Mouse (Mus musculus): ENCODE measurements at regions not wholly inside any gene's neighbourhood (a gene's known extent, or its start where the extent isn't known, plus 50 kb on each side); places are given as distances from the start of the nearest gene placed in this dataset.

- Histone ChIP-seq H3K27me3 (replicated peaks) (no peaks in the 10 kb centered on the region), H3K9me3 (replicated peaks) (no peaks in the 10 kb centered on the region), H3K9ac (no peak overlapping the region), H3K27ac (ENCODE audit: poor library complexity, severe bottlenecking) (no peak overlapping the region), H3K4me2 (no peak overlapping the region), H3K36me3 (no peaks in the 10 kb centered on the region), H3K4me3 (no peak overlapping the region), H3K4me1 (replicated peaks) (no peaks in the 10 kb centered on the region)
- 78% methylated on average over 2 of the region's 2 CpGs for WGBS
- ATAC-seq (ENCODE audit: insufficient number of reproducible peaks, low FRiP score) = no peak
Measured at GRCm38 (mm10) chr2:117731253-117731652, 380.4 kb upstream of the Thbs1 start.

- no peaks in the 10 kb centered on the region for H3K27me3 ChIP-seq (replicated peaks)
- peaks cover 8% of the 10 kb centered on the region; the same call in 1 of the 2 replicates for H3K4me1 ChIP-seq (replicated peaks)
- no peak overlapping the region for H3K27ac ChIP-seq (ENCODE audit: poor library complexity, severe bottlenecking)
- H3K9ac ChIP-seq = no peak overlapping the region
- H3K4me2 ChIP-seq = no peak overlapping the region
- no peak overlapping the region for H3K4me3 ChIP-seq
- H3K9me3 ChIP-seq (replicated peaks) = peaks cover 4% of the 10 kb centered on the region; the same call in 1 of the 2 replicates
- ATAC-seq (ENCODE audit: insufficient number of reproducible peaks, low FRiP score) = no peak
- H3K36me3 ChIP-seq = no peaks in the 10 kb centered on the region
Measured at GRCm38 (mm10) chr2:117742413-117742812, 369.3 kb upstream of the Thbs1 start.

GRCm38 (mm10) chr2:117743901-117744300 lies 367.8 kb upstream of the Thbs1 start:
- H3K9ac ChIP-seq = no peak overlapping the region
- WGBS = 62% methylated on average over 1 of the region's 1 CpGs
- no peak overlapping the region for H3K4me3 ChIP-seq
- H3K4me1 ChIP-seq (replicated peaks) = peaks cover 10% of the 10 kb centered on the region
- no peaks in the 10 kb centered on the region for H3K36me3 ChIP-seq
- H3K9me3 ChIP-seq (replicated peaks) = peaks cover 4% of the 10 kb centered on the region; the same call in 1 of the 2 replicates
- no peak overlapping the region for H3K4me2 ChIP-seq
- H3K27me3 ChIP-seq (replicated peaks) = no peaks in the 10 kb centered on the region
- H3K27ac ChIP-seq (ENCODE audit: poor library complexity, severe bottlenecking) = no peak overlapping the region
- no peak for ATAC-seq (ENCODE audit: insufficient number of reproducible peaks, low FRiP score)

- peak overlapping the region; percentile 25; the same call in 1 of the 2 replicates for H3K27ac ChIP-seq (ENCODE audit: poor library complexity, severe bottlenecking)
- peaks cover 4% of the 10 kb centered on the region; the same call in 1 of the 2 replicates for H3K9me3 ChIP-seq (replicated peaks)
- H3K4me2 ChIP-seq = no peak overlapping the region
- no peak overlapping the region for H3K4me3 ChIP-seq
- WGBS = 38% methylated on average over 2 of the region's 2 CpGs
- no peaks in the 10 kb centered on the region for H3K27me3 ChIP-seq (replicated peaks)
- no peak overlapping the region for H3K9ac ChIP-seq
- peaks cover 14% of the 10 kb centered on the region for H3K4me1 ChIP-seq (replicated peaks)
- no peak for ATAC-seq (ENCODE audit: insufficient number of reproducible peaks, low FRiP score)
- no peaks in the 10 kb centered on the region for H3K36me3 ChIP-seq
Measured at GRCm38 (mm10) chr2:117745767-117746166, 365.9 kb upstream of the Thbs1 start.

- H3K27me3 ChIP-seq (replicated peaks) = no peaks in the 10 kb centered on the region
- ATAC-seq (ENCODE audit: insufficient number of reproducible peaks, low FRiP score) = no peak
- H3K4me2 ChIP-seq = no peak overlapping the region
- peaks cover 8% of the 10 kb centered on the region; the same call in 1 of the 2 replicates for H3K9me3 ChIP-seq (replicated peaks)
- no peak overlapping the region for H3K9ac ChIP-seq
- WGBS = 83% methylated on average over 3 of the region's 3 CpGs
- peaks cover 14% of the 10 kb centered on the region for H3K4me1 ChIP-seq (replicated peaks)
- H3K36me3 ChIP-seq = no peaks in the 10 kb centered on the region
- no peak overlapping the region for H3K4me3 ChIP-seq
- H3K27ac ChIP-seq (ENCODE audit: poor library complexity, severe bottlenecking) = no peak overlapping the region
Measured at GRCm38 (mm10) chr2:117747136-117747535, 364.5 kb upstream of the Thbs1 start.

GRCm38 (mm10) chr2:117748892-117749291 lies 362.8 kb upstream of the Thbs1 start:
- Histone ChIP-seq H3K4me3 (no peak overlapping the region), H3K36me3 (no peaks in the 10 kb centered on the region), H3K4me1 (replicated peaks) (peaks cover 12% of the 10 kb centered on the region), H3K27ac (ENCODE audit: poor library complexity, severe bottlenecking) (no peak overlapping the region), H3K27me3 (replicated peaks) (no peaks in the 10 kb centered on the region), H3K9ac (no peak overlapping the region), H3K4me2 (no peak overlapping the region), H3K9me3 (replicated peaks) (peaks cover 8% of the 10 kb centered on the region; the same call in 1 of the 2 replicates)
- WGBS = 26% methylated on average over 4 of the region's 4 CpGs
- ATAC-seq (ENCODE audit: insufficient number of reproducible peaks, low FRiP score) = peak; percentile 73; the same call in 1 of the 2 replicates

GRCm38 (mm10) chr2:117759491-117760013 lies 352.1 kb upstream of the Thbs1 start:
- H3K4me1 ChIP-seq (replicated peaks) = no peaks in the 10 kb centered on the region
- H3K36me3 ChIP-seq = no peaks in the 10 kb centered on the region
- H3K9me3 ChIP-seq (replicated peaks) = no peaks in the 10 kb centered on the region
- ATAC-seq (ENCODE audit: insufficient number of reproducible peaks, low FRiP score) = no peak
- no peak overlapping the region for H3K9ac ChIP-seq
- no peak overlapping the region for H3K4me3 ChIP-seq
- H3K4me2 ChIP-seq = no peak overlapping the region
- no peaks in the 10 kb centered on the region for H3K27me3 ChIP-seq (replicated peaks)
- WGBS = 69% methylated on average over 1 of the region's 1 CpGs
- H3K27ac ChIP-seq (ENCODE audit: poor library complexity, severe bottlenecking) = no peak overlapping the region

- Histone ChIP-seq H3K4me1 (replicated peaks) (no peaks in the 10 kb centered on the region), H3K36me3 (no peaks in the 10 kb centered on the region), H3K27ac (ENCODE audit: poor library complexity, severe bottlenecking) (no peak overlapping the region), H3K4me3 (no peak overlapping the region), H3K27me3 (replicated peaks) (no peaks in the 10 kb centered on the region), H3K4me2 (no peak overlapping the region), H3K9ac (no peak overlapping the region), H3K9me3 (replicated peaks) (no peaks in the 10 kb centered on the region)
- no peak for ATAC-seq (ENCODE audit: insufficient number of reproducible peaks, low FRiP score)
- WGBS = 90% methylated on average over 1 of the region's 1 CpGs
Measured at GRCm38 (mm10) chr2:117763631-117764030, 348.0 kb upstream of the Thbs1 start.

- no peak overlapping the region for H3K4me2 ChIP-seq
- no peak overlapping the region for H3K4me3 ChIP-seq
- ATAC-seq (ENCODE audit: insufficient number of reproducible peaks, low FRiP score) = no peak
- H3K4me1 ChIP-seq (replicated peaks) = no peaks in the 10 kb centered on the region
- no peaks in the 10 kb centered on the region for H3K27me3 ChIP-seq (replicated peaks)
- H3K9ac ChIP-seq = no peak overlapping the region
- 72% methylated on average over 5 of the region's 5 CpGs for WGBS
- H3K9me3 ChIP-seq (replicated peaks) = no peaks in the 10 kb centered on the region
- H3K36me3 ChIP-seq = no peaks in the 10 kb centered on the region
- no peak overlapping the region for H3K27ac ChIP-seq (ENCODE audit: poor library complexity, severe bottlenecking)
Measured at GRCm38 (mm10) chr2:117765572-117765971, 346.1 kb upstream of the Thbs1 start.

- Histone ChIP-seq H3K27ac (ENCODE audit: poor library complexity, severe bottlenecking) (no peak overlapping the region), H3K4me3 (no peak overlapping the region), H3K9me3 (replicated peaks) (no peaks in the 10 kb centered on the region), H3K4me2 (no peak overlapping the region), H3K4me1 (replicated peaks) (no peaks in the 10 kb centered on the region), H3K27me3 (replicated peaks) (no peaks in the 10 kb centered on the region), H3K9ac (no peak overlapping the region), H3K36me3 (no peaks in the 10 kb centered on the region)
- no peak for ATAC-seq (ENCODE audit: insufficient number of reproducible peaks, low FRiP score)
- WGBS = 82% methylated on average over 3 of the region's 3 CpGs
Measured at GRCm38 (mm10) chr2:117766450-117766849, 345.2 kb upstream of the Thbs1 start.

- Histone ChIP-seq H3K4me3 (no peak overlapping the region), H3K27ac (ENCODE audit: poor library complexity, severe bottlenecking) (no peak overlapping the region), H3K9ac (no peak overlapping the region), H3K4me1 (replicated peaks) (no peaks in the 10 kb centered on the region), H3K27me3 (replicated peaks) (no peaks in the 10 kb centered on the region), H3K36me3 (no peaks in the 10 kb centered on the region), H3K4me2 (no peak overlapping the region), H3K9me3 (replicated peaks) (no peaks in the 10 kb centered on the region)
- ATAC-seq (ENCODE audit: insufficient number of reproducible peaks, low FRiP score) = no peak
- 63% methylated on average over 7 of the region's 7 CpGs for WGBS
Measured at GRCm38 (mm10) chr2:117769402-117770114, 342.1 kb upstream of the Thbs1 start.

- Histone ChIP-seq H3K9me3 (replicated peaks) (no peaks in the 10 kb centered on the region), H3K27ac (ENCODE audit: poor library complexity, severe bottlenecking) (no peak overlapping the region), H3K4me3 (no peak overlapping the region), H3K36me3 (no peaks in the 10 kb centered on the region), H3K4me1 (replicated peaks) (no peaks in the 10 kb centered on the region), H3K4me2 (no peak overlapping the region), H3K9ac (no peak overlapping the region), H3K27me3 (replicated peaks) (no peaks in the 10 kb centered on the region)
- ATAC-seq (ENCODE audit: insufficient number of reproducible peaks, low FRiP score) = no peak
- WGBS = 66% methylated on average over 3 of the region's 3 CpGs
Measured at GRCm38 (mm10) chr2:117770115-117770485, 341.6 kb upstream of the Thbs1 start.

All from heart, embryonic 12.5 days (tissue).